Mouse (Mus musculus) erythroblast, adult 5-6 weeks (primary cell): ENCODE results near the gene Tbata. TPM values are rescaled to one million over a fixed set of nuclear protein-coding genes. Genes with fewer than 3 reads are reported as not detected.

Experiments
- ATAC-seq: replicated peaks from 2 replicates; pipeline ENCODE4 v1.8.0; 2016; ENCODE audit warnings: moderate number of reproducible peaks, mild to moderate bottlenecking, moderate TSS enrichment, inconsistent platforms; ENCODE audit not compliant: poor library complexity, low FRiP score, severe bottlenecking
- total RNA-seq, 2 experiments: library from RNA; stranded (forward) in 1 of 2; stranded (reverse) in 1 of 2; fragments of 150-400 nt in 1 of 2; fragments of 200-764, 138-1000 nt in 1 of 2; gene quantifications; 2 replicates each; pipeline versions ENCODE4 v1.2.3 to v1.2.4; 2015 to 2017; ENCODE audit warnings: low replicate concordance in 2 of 2

The Tbata gene
- total RNA-seq, 2 experiments from 2014 or later: not detected

- ATAC-seq: no peak
Observed at GRCm38 (mm10) chr10:61160671-61161070, 11.1 kb upstream of the Tbata start.

- ATAC-seq: no peak
Observed at GRCm38 (mm10) chr10:61162366-61162765, 9.4 kb upstream of the Tbata start.

DNA sequence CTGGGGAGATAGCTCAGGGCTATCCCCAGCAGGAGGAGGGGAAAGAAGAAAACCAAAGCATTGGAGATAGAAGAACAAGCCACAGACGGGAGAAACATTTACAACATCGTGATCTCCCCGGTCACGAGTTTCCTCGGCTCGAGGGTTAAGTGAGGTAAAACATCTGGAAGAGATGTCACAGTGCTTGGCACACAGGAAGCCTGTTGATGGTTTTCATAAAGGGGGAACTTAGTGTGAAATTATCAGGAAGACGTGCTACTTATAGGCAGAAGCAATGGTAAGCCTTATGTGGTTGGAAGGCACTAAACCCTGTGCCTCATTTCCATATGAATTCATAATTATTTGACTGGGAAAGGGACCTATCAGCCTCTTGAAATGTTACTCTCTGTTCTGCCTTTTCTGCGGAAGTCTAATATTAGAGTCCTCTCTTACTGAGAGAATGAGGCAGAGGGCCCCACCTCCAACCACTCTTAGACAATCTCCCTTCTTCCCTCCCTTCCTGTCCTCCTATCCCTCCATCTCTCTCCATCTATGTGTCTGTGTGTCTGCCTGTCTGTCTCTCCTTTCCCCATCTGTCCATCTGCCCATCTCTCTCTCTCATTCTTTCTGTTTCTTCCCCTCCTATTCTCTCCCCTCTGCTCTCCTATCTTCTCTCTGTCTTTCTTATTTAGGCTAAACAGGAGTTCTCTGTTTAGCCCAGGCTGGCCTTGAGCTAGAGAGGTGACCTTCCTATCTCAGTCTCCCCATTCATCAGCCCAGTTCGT, 4.2 kb upstream of the Tbata start:
- ATAC-seq: no peak

- no peak for ATAC-seq
Observed at GRCm38 (mm10) chr10:61168393-61168792, 3.4 kb upstream of the Tbata start.

- ATAC-seq: no peak
Observed at GRCm38 (mm10) chr10:61172496-61172895, 742 bp downstream of the Tbata start.

- no peak for ATAC-seq
Observed at GRCm38 (mm10) chr10:61174711-61175441, 3.1 kb downstream of the Tbata start.

GRCm38 (mm10) chr10:61175442-61176204, 3.9 kb downstream of the Tbata start:
- no peak for ATAC-seq

GRCm38 (mm10) chr10:61176221-61176790, 4.6 kb downstream of the Tbata start:
- no peak for ATAC-seq

- ATAC-seq: no peak
Observed at GRCm38 (mm10) chr10:61177751-61178150, 6.0 kb downstream of the Tbata start.

DNA sequence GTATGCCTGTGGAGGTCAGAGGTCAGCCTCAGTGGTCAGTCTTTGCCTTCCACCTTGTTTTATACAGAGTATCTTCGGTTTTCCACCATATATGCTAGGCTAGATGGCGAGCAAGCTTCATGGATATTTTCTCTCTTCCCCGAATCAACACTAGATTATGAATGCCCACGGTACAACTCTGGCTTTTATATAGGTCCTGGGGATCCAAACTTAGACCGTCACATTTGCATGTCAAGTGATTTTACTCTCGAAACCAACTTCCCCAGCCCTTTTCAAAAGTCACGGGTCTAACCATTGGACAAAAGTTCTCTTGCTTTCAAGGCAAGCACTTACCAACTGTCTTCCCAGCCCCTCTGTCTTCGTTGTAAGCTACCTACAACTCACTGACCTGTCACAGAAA, 6.9 kb downstream of the Tbata start:
- ATAC-seq: no peak

GRCm38 (mm10) chr10:61179927-61180326, 8.2 kb downstream of the Tbata start:
- ATAC-seq: no peak

DNA sequence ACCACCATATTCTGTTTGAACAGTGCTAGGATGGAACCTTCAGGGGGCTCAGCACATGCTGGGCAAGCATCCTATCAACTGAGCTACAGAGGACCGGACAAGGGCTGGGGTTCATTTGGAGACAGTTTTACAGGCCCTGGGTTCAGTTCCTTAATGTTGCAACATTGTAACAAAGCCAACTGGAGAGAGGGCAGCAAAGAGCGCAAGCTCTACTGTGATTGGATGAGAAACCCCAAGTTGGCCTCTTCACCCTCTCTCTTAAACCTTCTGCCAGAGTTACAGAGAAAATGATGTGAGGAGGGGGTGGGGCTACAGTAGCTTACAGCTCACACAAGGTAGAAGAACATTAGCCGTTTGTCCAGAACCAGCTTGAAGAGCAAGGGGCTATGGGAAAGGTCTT, 15.2 kb downstream of the Tbata start:
- no peak for ATAC-seq

DNA sequence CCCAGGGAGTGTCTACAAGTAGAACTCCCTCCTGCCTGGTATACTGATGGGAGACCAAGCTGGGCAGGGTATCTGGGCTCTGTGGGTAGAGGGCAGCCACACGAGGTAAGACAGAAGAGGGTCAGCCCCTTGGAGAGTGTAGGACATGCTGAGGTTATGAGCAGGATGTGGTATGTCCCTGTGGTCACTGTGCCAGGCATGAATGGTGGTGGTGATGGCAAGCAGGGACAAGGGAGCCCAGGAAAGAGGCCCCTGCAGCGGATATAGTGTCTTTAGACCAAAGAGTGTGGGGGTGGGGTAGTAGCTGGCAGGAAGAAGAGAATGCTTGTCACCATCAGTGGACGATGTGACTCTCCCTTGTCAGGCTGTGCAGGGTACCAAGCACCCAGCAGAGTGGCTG, 16.3 kb downstream of the Tbata start:
- ATAC-seq: no peak

GRCm38 (mm10) chr10:61194611-61195010, 22.9 kb downstream of the Tbata start:
- ATAC-seq: no peak

- ATAC-seq: no peak
Observed at GRCm38 (mm10) chr10:61195216-61195615, 23.5 kb downstream of the Tbata start.

GRCm38 (mm10) chr10:61195718-61196291, 24.1 kb downstream of the Tbata start:
- no peak for ATAC-seq

- no peak for ATAC-seq
Observed at GRCm38 (mm10) chr10:61199566-61200213, 27.9 kb downstream of the Tbata start.

- no peak for ATAC-seq
Observed at GRCm38 (mm10) chr10:61200232-61200820, 28.6 kb downstream of the Tbata start.

DNA sequence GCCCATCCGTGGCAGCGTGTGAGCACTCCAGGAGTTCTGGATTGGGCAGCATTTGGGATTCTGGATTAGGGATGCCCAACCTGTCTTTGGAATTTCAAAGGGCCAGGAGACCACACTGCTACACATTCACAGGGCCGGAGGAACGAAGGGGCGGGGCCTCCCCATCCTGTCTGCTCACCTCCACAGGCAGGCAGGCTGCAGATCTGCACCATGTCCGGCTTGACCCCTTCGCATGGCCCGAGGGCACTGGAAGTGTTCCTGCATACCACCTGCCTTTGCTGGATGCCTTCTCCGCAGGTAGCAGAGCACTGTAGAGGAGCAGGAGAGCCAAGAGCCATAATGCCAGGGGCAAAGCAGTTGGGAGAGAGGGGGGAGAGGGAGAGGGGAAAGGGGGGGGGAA, 29.2 kb downstream of the Tbata start:
- no peak for ATAC-seq
